Mouse (Mus musculus) central nervous system, embryonic 11.5 days (tissue): ENCODE results near the gene Sftpa1. TPM values are rescaled to one million over a fixed set of nuclear protein-coding genes. Genes with fewer than 3 reads are reported as not detected.

Experiments used
- polyA plus RNA-seq: library from polyadenylated mRNA; depleted of rRNA; stranded (reverse); fragments of >200 nt; gene quantifications from 2 replicates; pipeline ENCODE4 v1.2.3, GENCODE M21; 2012; rRNA removed

Sftpa1 gene
- not detected in 2 replicates for polyA plus RNA-seq

DNA sequence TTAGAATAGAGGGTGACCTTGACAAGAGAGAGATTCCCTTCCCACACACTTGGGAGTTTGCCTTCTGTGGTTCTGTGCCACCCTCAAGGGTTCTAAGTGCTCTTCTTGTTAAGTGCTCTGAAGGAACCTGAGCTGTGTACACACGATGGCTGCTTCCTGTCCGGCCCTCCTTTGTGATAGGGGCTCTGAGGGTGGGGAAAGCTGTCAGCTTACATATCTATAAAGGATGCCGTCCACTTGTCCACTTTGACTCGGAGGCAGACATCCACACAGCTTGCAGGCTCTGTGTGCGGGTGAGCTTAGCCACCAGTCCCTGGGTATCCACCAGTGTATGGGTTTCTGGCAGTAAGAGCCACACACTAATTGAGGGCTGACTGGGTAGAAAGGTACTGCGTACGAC, at the start of gene Sftpa1:
Sftpa1 (plus strand) TSS at position 243 of the 400 bp plus-strand sequence.

DNA sequence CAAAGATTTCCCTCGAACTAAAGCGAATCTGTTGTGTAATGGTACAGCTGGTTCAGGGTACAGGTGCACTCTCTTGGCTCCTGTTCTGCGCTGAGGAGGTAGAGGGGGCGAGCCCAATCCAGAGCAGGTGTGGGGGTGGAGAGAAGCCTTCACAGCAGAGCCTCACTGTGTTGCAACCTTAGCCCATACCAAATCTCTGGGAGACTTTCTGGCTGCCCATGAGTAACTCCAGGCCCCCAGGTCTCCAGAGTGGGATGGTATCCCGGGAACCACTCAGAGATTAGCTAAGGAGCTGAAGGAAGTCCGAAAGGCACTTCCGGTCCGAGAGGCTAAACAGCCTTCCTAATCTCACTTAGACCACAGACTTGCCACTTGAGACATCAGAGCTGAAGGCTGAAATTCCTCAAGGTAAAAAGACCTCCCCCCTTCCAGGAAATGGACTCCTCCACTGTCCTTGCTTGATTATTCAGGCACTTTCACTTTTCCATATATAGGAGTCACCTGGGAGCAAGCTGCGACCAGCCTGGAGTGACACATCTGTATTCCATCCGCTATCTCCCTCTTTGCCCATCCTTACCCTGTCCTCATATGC, 26.6 kb upstream of the Sftpa1 start, which contains the start of gene Mat1a:
Mat1a (plus strand) TSS at position 183 of the 592 bp plus-strand sequence.

DNA sequence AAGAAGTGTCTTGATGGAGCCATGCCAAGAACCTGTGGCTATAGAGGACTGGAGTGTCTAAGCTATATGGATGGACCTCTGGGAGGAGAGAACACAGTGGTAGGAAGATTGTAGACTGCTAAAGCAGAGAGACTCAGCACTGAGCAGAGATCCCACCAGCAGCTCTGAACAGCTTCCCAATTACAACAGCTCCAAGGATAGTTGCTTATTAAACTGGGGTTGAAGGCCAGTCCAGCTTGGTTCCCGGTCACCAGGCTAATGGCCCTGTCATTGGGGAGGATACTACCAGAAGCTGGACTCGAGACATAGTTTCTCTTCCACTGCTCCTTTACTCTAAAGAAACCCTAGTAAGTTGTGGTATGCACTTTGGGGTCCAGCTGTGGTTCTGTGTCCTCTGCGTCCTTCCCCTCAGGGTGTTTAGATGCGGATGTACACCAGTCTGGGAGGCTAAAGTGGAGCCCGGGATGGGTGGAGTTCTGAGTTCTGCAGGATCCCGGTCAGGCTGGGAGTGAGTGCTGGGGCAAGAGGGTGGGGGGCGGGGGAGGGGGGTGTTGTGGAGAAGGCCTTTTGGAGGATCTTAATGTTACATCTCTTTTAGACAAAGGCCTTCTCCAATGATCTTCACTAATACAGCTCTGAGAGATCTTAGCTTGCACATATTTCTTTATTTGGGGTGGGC, 19.8 kb downstream of the Sftpa1 start, which contains the start of gene Mbl1:
Mbl1 (plus strand) TSS at position 239 of the 679 bp plus-strand sequence.

DNA sequence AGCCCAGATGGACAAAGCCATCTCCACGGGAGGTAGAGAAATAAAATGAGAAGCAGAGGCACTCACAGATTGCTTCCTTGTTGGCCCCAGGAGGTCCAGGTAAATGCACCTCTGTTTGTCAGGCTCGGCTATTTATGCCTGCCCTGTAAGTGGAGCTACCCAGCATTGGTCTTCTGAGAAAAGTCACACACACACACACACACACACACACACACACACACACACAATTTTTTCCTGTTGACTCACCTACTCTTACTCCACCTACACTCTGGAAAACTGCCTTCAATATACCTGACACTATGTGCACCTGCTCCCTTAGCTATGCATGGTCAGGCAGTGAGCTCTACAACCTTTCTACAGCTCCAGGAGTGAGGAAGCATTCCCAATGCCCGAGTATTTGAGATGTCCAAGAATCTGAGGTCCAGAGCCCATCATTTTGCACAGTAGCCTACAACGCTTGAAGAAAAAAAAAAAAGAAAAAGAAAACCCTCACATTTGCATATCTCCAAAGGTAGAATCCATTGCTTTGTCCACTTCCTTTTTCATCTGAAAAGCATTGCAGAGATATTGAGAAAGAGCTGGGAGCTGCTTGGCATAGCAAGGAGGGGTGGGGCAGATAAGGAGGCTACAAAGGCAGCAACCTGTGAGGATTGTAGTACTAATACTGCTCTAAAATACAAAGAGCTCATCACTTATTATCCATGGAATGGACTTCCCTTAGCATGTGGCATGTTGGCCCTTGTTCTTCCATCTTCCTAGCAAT, 53.7 kb downstream of the Sftpa1 start, which contains the start of gene Sftpd:
Sftpd (minus strand) TSS at position 91 of the 763 bp plus-strand sequence.

Other genes with a start within 250 kb of the Sftpa1 start
- 2.0 and 3.3 TPM in 2 replicates for gene Sh2d4b, start 238.5 kb upstream of the Sftpa1 start, polyA plus RNA-seq
- 77.8 and 83.7 TPM in 2 replicates for gene Tspan14, start 165.0 kb upstream of the Sftpa1 start, polyA plus RNA-seq
- gene Fam213a, start 118.0 kb upstream of the Sftpa1 start, polyA plus RNA-seq = 29.3 and 44.3 TPM in 2 replicates
- gene Dydc2, start 62.6 kb upstream of the Sftpa1 start, polyA plus RNA-seq = 0.21 and 0.26 TPM in 2 replicates
- 0.06 TPM in 1 of 2 replicates, not detected in the other for gene Dydc1, start 58.9 kb upstream of the Sftpa1 start, polyA plus RNA-seq
- 0.09 TPM in 1 of 2 replicates, not detected in the other for gene Mat1a, start 26.7 kb upstream of the Sftpa1 start, polyA plus RNA-seq
- 0.14 and 0.48 TPM in 2 replicates for gene Mbl1, start 19.7 kb downstream of the Sftpa1 start, polyA plus RNA-seq
- not detected in 2 replicates for gene Sftpd, start 53.4 kb downstream of the Sftpa1 start, polyA plus RNA-seq
- 0.04 and 0.29 TPM in 2 replicates for gene Gm2832, start 147.0 kb downstream of the Sftpa1 start, polyA plus RNA-seq
- gene Gm5798, start 216.8 kb downstream of the Sftpa1 start, polyA plus RNA-seq = not detected in 2 replicates